Mouse (Mus musculus) left cerebral cortex, adult 8-10 months (tissue): Measurements from ENCODE around the gene Rad51b. TPM values are rescaled to one million over a fixed set of nuclear protein-coding genes. Genes with fewer than 3 reads are reported as not detected.

Experiments
- DNase-seq, 2 experiments: peaks; one replicate each; pipeline ENCODE4 v3.0.0; 2022; ENCODE audit warnings: low spot score in 2 of 2
- total RNA-seq, 4 experiments: library from RNA; stranded (reverse); gene quantifications; 2 replicates each; pipeline ENCODE4 v1.2.4; 2022

The Rad51b gene
- total RNA-seq, 4 experiments from 2014 or later: 0.39 TPM; not detected in 3

- no peak for DNase-seq
These were observed 525.3 kb downstream of the Rad51b start for GRCm38 (mm10) chr12:79822401-79822800.

- no peak for DNase-seq
These were observed 528.8 kb downstream of the Rad51b start for GRCm38 (mm10) chr12:79825922-79826321.

GRCm38 (mm10) chr12:79827233-79827692 lies 530.2 kb downstream of the Rad51b start:
- DNase-seq: no peak

GRCm38 (mm10) chr12:79827735-79828134 lies 530.7 kb downstream of the Rad51b start:
- DNase-seq: no peak

- no peak for DNase-seq
These were observed 533.6 kb downstream of the Rad51b start for GRCm38 (mm10) chr12:79830686-79831085.

GRCm38 (mm10) chr12:79832611-79833010 lies 535.5 kb downstream of the Rad51b start:
- peak in 1 of 2 experiments; percentile 31 for DNase-seq

GRCm38 (mm10) chr12:79835521-79835920 lies 538.4 kb downstream of the Rad51b start:
- DNase-seq: no peak

- peak in 1 of 2 experiments; percentile 41 for DNase-seq
These were observed 541.3 kb downstream of the Rad51b start for GRCm38 (mm10) chr12:79838181-79838961.

GRCm38 (mm10) chr12:79839096-79839941 lies 542.2 kb downstream of the Rad51b start:
- no peak for DNase-seq

GRCm38 (mm10) chr12:79840465-79840864 lies 543.4 kb downstream of the Rad51b start:
- DNase-seq: no peak

- no peak for DNase-seq
These were observed 544.2 kb downstream of the Rad51b start for GRCm38 (mm10) chr12:79841248-79841647.

- no peak for DNase-seq
These were observed 545.2 kb downstream of the Rad51b start for GRCm38 (mm10) chr12:79842319-79842718.

GRCm38 (mm10) chr12:79843002-79843401 lies 545.9 kb downstream of the Rad51b start:
- no peak for DNase-seq

- no peak for DNase-seq
These were observed 546.4 kb downstream of the Rad51b start for GRCm38 (mm10) chr12:79843496-79843895.

GRCm38 (mm10) chr12:79846247-79847151 lies 549.4 kb downstream of the Rad51b start:
- no peak for DNase-seq

- no peak for DNase-seq
These were observed 551.5 kb downstream of the Rad51b start for GRCm38 (mm10) chr12:79848539-79848938.

- DNase-seq: no peak
These were observed 552.9 kb downstream of the Rad51b start for GRCm38 (mm10) chr12:79850021-79850420.

- DNase-seq: no peak
These were observed 554.8 kb downstream of the Rad51b start for GRCm38 (mm10) chr12:79851898-79852297.

GRCm38 (mm10) chr12:79852606-79853005 lies 555.5 kb downstream of the Rad51b start:
- no peak for DNase-seq

GRCm38 (mm10) chr12:79853901-79854490 lies 556.9 kb downstream of the Rad51b start:
- DNase-seq: no peak

GRCm38 (mm10) chr12:79854507-79854906 lies 557.4 kb downstream of the Rad51b start:
- no peak for DNase-seq
